Mouse (Mus musculus): ENCODE measurements around the gene Ttn.
"Not testable (repeated sequence)": the region's sequence is repeated elsewhere in the genome, so short reads cannot be mapped to it uniquely, and the experiment has no call there.

Gene Ttn

GRCm38 (mm10) chr2:76982391-76983145 lies at the start of gene Ttn:
Gene Ttn, minus strand, starts transcription at chr2:76982547.
- DNase-seq, result no peak

GRCm38 (mm10) chr2:77020649-77021048 lies 38.3 kb upstream of the Ttn start:
- DNase-seq, result no peak

- DNase-seq, result no peak
Measured at GRCm38 (mm10) chr2:77017735-77018134, 35.4 kb upstream of the Ttn start.

- DNase-seq, result not testable (repeated sequence)
Measured at GRCm38 (mm10) chr2:77013449-77013848, 31.1 kb upstream of the Ttn start.

GRCm38 (mm10) chr2:77011981-77012380 lies 29.6 kb upstream of the Ttn start:
- DNase-seq, result no peak

- DNase-seq, result no peak
Measured at GRCm38 (mm10) chr2:77007015-77007414, 24.7 kb upstream of the Ttn start.

- DNase-seq, result no peak
Measured at GRCm38 (mm10) chr2:77003148-77003547, 20.8 kb upstream of the Ttn start.

GRCm38 (mm10) chr2:76998351-76998750 lies 16.0 kb upstream of the Ttn start:
- DNase-seq, result no peak

GRCm38 (mm10) chr2:76992493-76993201 lies 10.3 kb upstream of the Ttn start:
- peak; percentile 44 for DNase-seq

- no peak for DNase-seq
Measured at GRCm38 (mm10) chr2:76987317-76987716, 5.0 kb upstream of the Ttn start.

GRCm38 (mm10) chr2:76984384-76984783 lies 2.0 kb upstream of the Ttn start:
- DNase-seq, result no peak

GRCm38 (mm10) chr2:76983601-76984000 lies 1.3 kb upstream of the Ttn start:
- DNase-seq, result no peak

GRCm38 (mm10) chr2:76981717-76982116 lies 630 bp downstream of the Ttn start:
- DNase-seq, result no peak

- DNase-seq, result no peak
Measured at GRCm38 (mm10) chr2:76980146-76980545, 2.2 kb downstream of the Ttn start.

GRCm38 (mm10) chr2:76977650-76978049 lies 4.7 kb downstream of the Ttn start:
- no peak for DNase-seq

- no peak for DNase-seq
Measured at GRCm38 (mm10) chr2:76972051-76972450, 10.3 kb downstream of the Ttn start.

GRCm38 (mm10) chr2:76971069-76971468 lies 11.3 kb downstream of the Ttn start:
- DNase-seq, result no peak

GRCm38 (mm10) chr2:76970669-76971068 lies 11.7 kb downstream of the Ttn start:
- no peak for DNase-seq

GRCm38 (mm10) chr2:76970204-76970603 lies 12.1 kb downstream of the Ttn start:
- no peak for DNase-seq

GRCm38 (mm10) chr2:76969637-76970036 lies 12.7 kb downstream of the Ttn start:
- DNase-seq, result no peak

- peak; percentile 62 for DNase-seq
Measured at GRCm38 (mm10) chr2:76968919-76969318, 13.4 kb downstream of the Ttn start.

- DNase-seq, result no peak
Measured at GRCm38 (mm10) chr2:76966582-76966981, 15.8 kb downstream of the Ttn start.

- DNase-seq, result no peak
Measured at GRCm38 (mm10) chr2:76966013-76966412, 16.3 kb downstream of the Ttn start.

GRCm38 (mm10) chr2:76965542-76965941 lies 16.8 kb downstream of the Ttn start:
- no peak for DNase-seq
